Mouse (Mus musculus) ES-E14 (cell line): ENCODE data around the gene Csrnp1. TPM values are rescaled to one million over a fixed set of nuclear protein-coding genes. Genes with fewer than 3 reads are reported as not detected.

Experiments used
- DNase-seq: peaks from one replicate; pipeline ENCODE4 v3.0.0-alpha.2; 2013; ENCODE audit warnings: low read depth, low spot score
- H3K27ac ChIP-seq: 2 replicates; pipeline ENCODE4 v1.5.1; 2012; ENCODE audit warnings: low read depth, mild to moderate bottlenecking, low read length, moderate library complexity, mixed read lengths; ENCODE audit not compliant: poor library complexity, insufficient read depth, severe bottlenecking
- H3K36me3 ChIP-seq: 2 replicates; pipeline ENCODE4 v1.6.1; 2012; ENCODE audit warnings: mild to moderate bottlenecking, low read length, moderate library complexity, mixed read lengths; ENCODE audit not compliant: control insufficient read depth, poor library complexity, insufficient read depth, severe bottlenecking
- H3K4me1 ChIP-seq, 2 experiments: fragments of 150-350 bp in 1 of 2; sonication (generic) in 1 of 2; 2 replicates each; pipeline ENCODE4 v1.6.1; 2012; ENCODE audit warnings: low read length in 2 of 2, mild to moderate bottlenecking in 1 of 2, mixed read lengths in 1 of 2; ENCODE audit not compliant: control insufficient read depth in 2 of 2, insufficient read depth in 2 of 2, poor library complexity in 1 of 2
- H3K4me3 ChIP-seq, 2 experiments: fragments of 150-350 bp in 1 of 2; sonication (generic) in 1 of 2; 2 replicates each; pipeline ENCODE4 v1.5.1; 2012; ENCODE audit warnings: low read length in 2 of 2, low read depth in 1 of 2, mild to moderate bottlenecking in 1 of 2, mixed read lengths in 1 of 2; ENCODE audit not compliant: insufficient read depth in 1 of 2, poor library complexity in 1 of 2, severe bottlenecking in 1 of 2
- H3K9ac ChIP-seq: 2 replicates; pipeline ENCODE4 v1.6.1; 2012; ENCODE audit warnings: low read depth, mild to moderate bottlenecking, low read length, mixed read lengths; ENCODE audit not compliant: poor library complexity, insufficient read depth, severe bottlenecking
- H3K9me3 ChIP-seq: fragments of 150-350 bp; sonication (generic); 2 replicates; pipeline ENCODE4 v1.6.1; 2012; ENCODE audit warnings: low read depth, mild to moderate bottlenecking, low read length; ENCODE audit not compliant: control insufficient read depth, insufficient read depth
- CHD2 ChIP-seq: IDR thresholded peaks from 2 replicates; pipeline ENCODE4 v1.6.1; 2014; ENCODE audit warnings: mild to moderate bottlenecking, low read depth, low read length, inconsistent platforms
- HCFC1 ChIP-seq: IDR thresholded peaks from 2 replicates; pipeline ENCODE4 v1.6.1; 2012; ENCODE audit warnings: low read length, inconsistent platforms, borderline replicate concordance; ENCODE audit not compliant: insufficient read depth
- MAFK ChIP-seq: IDR thresholded peaks from 2 replicates; pipeline ENCODE4 v1.6.1; 2014; ENCODE audit warnings: mild to moderate bottlenecking, low read depth, low read length, inconsistent platforms; ENCODE audit not compliant: insufficient read depth
- ZC3H11A ChIP-seq: IDR thresholded peaks from 2 replicates; pipeline ENCODE4 v1.6.1; 2012; ENCODE audit warnings: low read depth, mild to moderate bottlenecking, inconsistent platforms, low read length, borderline replicate concordance
- ZNF384 ChIP-seq: IDR thresholded peaks from 2 replicates; pipeline ENCODE4 v1.6.1; 2012; ENCODE audit warnings: low read depth, low read length, inconsistent platforms
- in situ Hi-C, 2 experiments: fragments of 600-800 bp; cut with MboI; formaldehyde crosslinking; loops; one replicate each; pipeline ENCODE4 v1.15.1; 2025; ENCODE audit warnings: low sequenced_read_pairs in 2 of 2, inconsistent platforms in 1 of 2; ENCODE audit not compliant: unreplicated experiment in 2 of 2
- total RNA-seq: library from RNA; depleted of rRNA; stranded (reverse); fragments of 300-350 nt; gene quantifications from 2 replicates; pipeline ENCODE4 v1.2.3, GENCODE M21; 2012

Csrnp1 gene
- total RNA-seq, 1 experiment = 57.8 TPM

GRCm38 (mm10) chr9:119985881-119986574 is 1.6 kb upstream of the Csrnp1 start:
- in situ Hi-C loops = no loop called here
- DNase-seq = no peak
- Histone ChIP-seq H3K9me3 (no peaks in the 10 kb centered on the region), H3K4me1 (peaks cover 4 to 26% of the 10 kb centered on the region in 2 experiments; a peak in 2 of 4 replicates), H3K36me3 (no peaks in the 10 kb centered on the region; the same call in 1 of the 2 replicates), H3K9ac (no peak overlapping the region), H3K4me3 (no peak overlapping the region), H3K27ac (peak overlapping the region; percentile 19; the same call in 1 of the 2 replicates)
- TF ChIP-seq ZNF384 (no peak), CHD2 (no peak), MAFK (no peak), ZC3H11A (no peak), HCFC1 (no peak)

DNA sequence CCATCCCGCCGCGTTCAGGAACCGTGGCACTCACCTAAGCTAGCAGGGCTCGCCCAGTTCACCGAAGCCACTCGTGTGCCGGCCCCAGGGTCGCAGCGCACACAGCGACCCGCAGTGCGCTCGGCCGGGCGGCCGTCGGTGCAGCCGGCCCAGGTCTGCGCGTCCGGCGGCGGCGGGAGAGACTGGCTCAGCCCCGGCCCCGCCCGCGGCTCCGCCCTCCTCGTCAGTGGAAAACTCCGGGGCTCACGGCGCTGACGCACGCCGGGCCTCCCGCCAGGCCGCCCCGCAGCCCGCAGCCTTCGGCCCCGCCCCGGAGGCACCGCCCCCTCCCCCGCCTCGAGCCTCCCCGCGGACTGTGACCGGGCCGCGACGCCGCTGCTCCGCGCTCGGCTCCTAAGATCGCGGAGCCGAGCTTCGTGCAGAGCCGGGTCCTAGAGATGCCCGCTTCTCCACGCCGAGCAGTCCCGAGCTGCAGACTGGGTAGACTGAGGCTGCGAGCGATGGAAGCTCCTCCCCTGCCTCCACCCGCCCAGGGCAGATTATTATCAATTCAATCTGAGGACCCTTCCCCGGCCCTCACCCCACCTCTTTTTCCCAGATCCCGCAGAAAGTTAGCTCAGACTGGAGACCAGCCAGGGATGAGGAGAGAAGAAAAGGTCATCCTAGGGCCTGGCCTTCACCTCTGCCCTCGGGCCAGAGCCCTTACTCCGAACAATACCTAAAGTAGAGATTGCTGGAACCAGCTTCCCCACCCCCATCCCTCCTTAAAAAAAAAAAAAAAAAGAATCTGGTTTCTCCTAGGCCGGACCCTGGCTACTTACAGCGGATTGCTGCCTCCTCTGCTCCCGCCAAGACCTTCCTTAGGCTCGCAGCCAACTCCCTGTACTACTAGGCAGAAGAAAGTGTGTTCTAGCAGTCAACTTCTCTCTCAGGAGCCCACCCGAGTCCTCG is 598 bp downstream of the Csrnp1 start:
- DNase-seq = no peak
- Histone ChIP-seq H3K9me3 (no peaks in the 10 kb centered on the region), H3K27ac (peak overlapping the region; percentile 90), H3K4me1 (peaks cover 10 to 43% of the 10 kb centered on the region in 2 experiments), H3K36me3 (peaks cover 2% of the 10 kb centered on the region), H3K4me3 (peak overlapping the region; percentile 83 to 87), H3K9ac (peak overlapping the region; percentile 79)
- in situ Hi-C loops = no loop called here
- peak; percentile 90 for TF ChIP-seq ZNF384
- no peak for TF ChIP-seq ZC3H11A
- no peak for TF ChIP-seq MAFK

- no peak for DNase-seq
- Histone ChIP-seq H3K27ac (peak overlapping the region; percentile 90; the same call in 1 of the 2 replicates), H3K9ac (peak overlapping the region; percentile 79), H3K4me1 (peaks cover 8 to 50% of the 10 kb centered on the region in 2 experiments), H3K4me3 (peak overlapping the region; percentile 83 to 87), H3K9me3 (no peaks in the 10 kb centered on the region), H3K36me3 (peaks cover 2% of the 10 kb centered on the region)
- TF ChIP-seq ZC3H11A = no peak
- TF ChIP-seq HCFC1 = no peak
- no peak for TF ChIP-seq ZNF384
- TF ChIP-seq CHD2 = no peak
- TF ChIP-seq MAFK = no peak
- in situ Hi-C loops = no loop called here
Observed at GRCm38 (mm10) chr9:119982956-119983551, 1.4 kb downstream of the Csrnp1 start.

- peak overlapping the region; percentile 79 for H3K9ac ChIP-seq
- TF ChIP-seq HCFC1 = no peak
- TF ChIP-seq MAFK = no peak
- TF ChIP-seq ZNF384 = no peak
- no peak for TF ChIP-seq CHD2
- TF ChIP-seq ZC3H11A = no peak
- peaks cover 2% of the 10 kb centered on the region for H3K36me3 ChIP-seq
- peak overlapping the region; percentile 83 to 87 for H3K4me3 ChIP-seq
- in situ Hi-C loops = no loop called here
- DNase-seq = no peak
- H3K27ac ChIP-seq = peak overlapping the region; percentile 90; the same call in 1 of the 2 replicates
- no peaks in the 10 kb centered on the region for H3K9me3 ChIP-seq
- peaks cover 8 to 55% of the 10 kb centered on the region in 2 experiments for H3K4me1 ChIP-seq
Observed at GRCm38 (mm10) chr9:119982241-119982811, 2.1 kb downstream of the Csrnp1 start.
